ENCODE assay signal across 21 mouse cellular contexts in genomic region chr9:41509597-41509996, GRCm38 (mm10).
"Had no signal": no experiment of that assay in that cellular context is flagged by ENCODE, and none has a peak within 500 bp of the region (broad histone marks: within the 10 kb centered on the region; RNA-seq: fewer than 3 reads in every experiment).

No protein-coding gene starts in this region.

- H3K4me3 ChIP-seq: heart, adult 2 months; heart, embryonic 13.5 days; heart, embryonic 15.5 days; hindbrain, embryonic 10.5 days; hindbrain, embryonic 12.5 days; intestine, embryonic 15.5 days; limb, embryonic 13.5 days; limb, embryonic 15.5 days; liver, embryonic 12.5 days had no signal

- H3K36me3 ChIP-seq: heart, embryonic 15.5 days; intestine, embryonic 15.5 days; liver, embryonic 12.5 days had no signal

- H3K27me3 ChIP-seq: heart, embryonic 13.5 days; heart, embryonic 15.5 days; hindbrain, embryonic 12.5 days; intestine, embryonic 15.5 days; limb, embryonic 13.5 days; limb, embryonic 15.5 days; liver, embryonic 12.5 days had no signal

- H3K4me2 ChIP-seq: heart, embryonic 11.5 days; heart, embryonic 13.5 days; heart, embryonic 15.5 days; hindbrain, embryonic 12.5 days; hindbrain, embryonic 14.5 days; intestine, embryonic 15.5 days; limb, embryonic 13.5 days; limb, embryonic 15.5 days; liver, embryonic 12.5 days had no signal

- DNase-seq: gastrocnemius, postnatal 25 days; heart, adult 2 months; heart, postnatal 4 days; kidney, adult 18-20 months; kidney, adult 8-10 months; kidney, postnatal 10 days; kidney, postnatal 25 days; kidney, postnatal 4 days; layer of hippocampus, adult 9-11 months; layer of hippocampus, postnatal 36 days; left cerebral cortex, postnatal 4 days had no signal
